Mouse (Mus musculus) thymus, postnatal 14 days (tissue): ENCODE measurements around the gene Brinp1.
"Not testable (repeated sequence)": the region's sequence is repeated elsewhere in the genome, so short reads cannot be mapped to it uniquely, and the experiment has no call there.

Experiments
- DNase-seq: peaks from one replicate; pipeline ENCODE4 v3.0.0; 2021

The Brinp1 gene

DNA sequence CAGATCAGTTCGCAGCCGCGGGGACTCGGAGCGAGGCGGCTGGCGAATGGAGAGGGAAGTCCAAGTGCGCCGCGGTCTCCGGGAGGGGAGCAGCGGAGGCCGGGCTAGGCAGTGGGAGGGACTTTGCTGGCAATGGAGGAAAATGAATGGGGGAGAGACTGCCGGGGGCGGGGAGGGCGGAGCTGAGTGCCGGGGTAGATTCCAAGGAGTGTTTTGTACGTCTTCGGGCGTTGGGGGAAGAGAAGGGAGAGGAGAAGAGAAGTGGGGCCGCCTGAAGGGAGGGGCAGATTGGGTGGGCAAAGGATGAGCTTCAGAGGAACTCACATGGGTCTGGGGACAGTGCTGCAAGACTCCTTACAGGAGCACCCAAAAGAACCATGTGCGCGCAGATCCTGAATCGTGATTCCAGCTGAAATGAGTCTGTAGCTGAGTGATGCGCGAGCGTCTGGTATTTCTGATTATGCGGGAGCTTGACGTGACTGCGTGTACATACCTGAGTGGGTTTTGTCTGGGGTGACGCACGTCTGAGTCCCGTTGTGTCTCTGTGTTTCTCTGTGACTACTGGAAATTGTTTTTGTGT, at the start of gene Brinp1:
TSS of gene Brinp1 (minus strand) at position 76 of the 580 bp plus-strand sequence.
- no peak for DNase-seq

DNA sequence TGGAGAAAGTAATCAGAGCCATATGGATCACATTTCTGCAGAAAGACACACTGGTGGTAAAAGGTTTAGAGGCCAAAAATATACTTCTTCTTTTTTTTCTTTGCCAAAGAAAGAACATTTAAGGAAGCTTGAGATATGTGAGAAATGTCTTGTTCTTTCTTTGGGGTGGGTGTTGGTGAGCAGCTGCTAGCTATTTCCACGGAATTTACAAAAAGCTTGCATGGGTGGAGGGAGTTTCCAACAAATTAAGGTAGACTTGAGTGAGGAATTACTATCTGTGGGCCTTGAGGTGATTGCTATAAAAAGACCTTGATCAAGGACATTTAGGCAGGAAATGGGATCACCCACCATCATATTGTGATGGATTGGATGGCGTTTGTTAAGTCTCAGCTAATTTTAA, 3.1 kb upstream of the Brinp1 start:
- no peak for DNase-seq

DNA sequence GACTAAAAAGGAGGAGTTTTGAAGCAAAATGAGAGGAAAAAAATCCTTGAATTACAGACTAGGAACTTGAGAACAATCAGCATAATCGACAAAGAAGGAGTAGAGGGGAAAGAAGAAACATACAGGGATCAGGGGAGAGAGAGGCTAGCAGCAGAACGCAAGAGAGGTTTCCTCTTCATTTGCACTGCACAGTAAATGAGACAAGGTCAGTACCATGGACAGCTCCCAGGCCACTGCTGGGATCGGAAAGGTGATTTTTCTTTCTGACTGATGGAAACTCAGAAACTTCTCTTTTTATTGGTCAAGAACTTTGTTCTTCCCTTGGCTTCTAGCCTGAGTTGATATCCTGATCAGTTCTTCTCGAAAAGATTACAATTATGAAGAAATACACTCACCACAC, 1.4 kb upstream of the Brinp1 start:
- DNase-seq: no peak

DNA sequence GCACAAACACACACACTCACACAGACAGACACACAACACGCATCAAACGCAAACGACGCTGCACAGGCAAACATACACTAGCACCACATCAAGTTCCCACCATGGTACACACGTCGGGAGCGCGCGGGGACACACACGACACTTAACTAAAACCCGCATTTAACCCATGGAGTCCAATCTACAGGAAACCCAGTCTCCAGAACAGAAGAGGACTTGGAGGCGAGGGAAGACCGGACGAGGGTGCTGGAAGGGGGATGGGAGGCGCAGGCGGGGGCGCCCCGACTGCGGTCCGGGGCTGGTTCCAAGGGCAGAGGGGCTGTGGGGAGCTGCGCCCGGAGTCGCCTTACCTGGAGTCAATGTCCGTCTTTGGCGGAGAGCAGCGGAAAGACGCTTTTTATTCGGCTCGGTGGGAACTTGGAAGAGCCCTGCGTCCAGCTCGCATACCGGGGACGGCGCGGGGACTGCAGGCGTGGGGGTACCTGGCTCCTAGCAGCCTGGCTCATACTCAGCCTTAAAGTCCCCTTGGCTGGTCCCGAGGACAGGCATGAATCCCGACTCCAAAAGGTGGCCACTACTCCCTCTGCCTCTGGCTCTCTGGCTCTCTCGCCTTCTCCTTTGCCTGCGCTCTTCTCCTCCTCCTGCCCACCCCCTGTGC, 403 bp downstream of the Brinp1 start:
- DNase-seq: no peak

DNA sequence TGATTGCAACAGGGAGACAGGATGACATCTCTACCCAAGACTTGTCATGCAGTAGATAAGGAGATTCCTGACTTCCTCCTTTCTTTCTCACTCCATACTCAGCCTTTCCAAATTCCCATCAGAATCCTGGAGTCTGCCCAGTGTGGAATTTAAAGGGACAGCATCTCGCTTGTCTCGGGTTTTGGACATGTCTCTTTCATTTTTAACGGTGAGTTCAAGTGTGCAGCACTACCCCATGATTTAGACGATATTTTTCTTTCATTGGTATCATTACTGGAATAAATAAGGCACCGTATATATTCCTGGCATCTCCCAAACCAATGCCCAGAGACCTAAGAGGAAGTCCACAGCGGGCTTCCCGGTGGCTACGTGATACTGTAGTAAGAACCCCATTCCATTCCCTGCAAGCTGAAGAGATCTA, 1.1 kb downstream of the Brinp1 start:
- no peak for DNase-seq

DNA sequence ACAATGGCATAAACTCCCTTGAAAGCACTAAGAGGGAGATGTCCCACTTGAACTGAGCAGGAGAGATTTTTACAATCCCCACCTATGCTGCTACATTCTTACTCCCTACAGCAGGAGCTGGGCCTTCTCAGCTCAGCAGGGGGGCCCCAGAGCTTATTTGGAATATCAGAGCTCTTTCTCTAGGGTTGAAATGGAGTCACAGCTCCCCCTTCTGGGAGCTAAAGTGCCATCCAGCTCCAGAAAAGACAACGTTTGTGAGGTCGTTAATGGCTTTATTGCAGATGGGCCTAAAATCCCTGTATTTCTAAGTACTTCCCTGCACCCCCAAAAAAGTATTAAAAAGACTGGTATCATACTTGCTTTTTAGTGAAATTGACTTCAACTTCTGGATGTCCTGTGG, 3.6 kb downstream of the Brinp1 start:
- no peak for DNase-seq

DNA sequence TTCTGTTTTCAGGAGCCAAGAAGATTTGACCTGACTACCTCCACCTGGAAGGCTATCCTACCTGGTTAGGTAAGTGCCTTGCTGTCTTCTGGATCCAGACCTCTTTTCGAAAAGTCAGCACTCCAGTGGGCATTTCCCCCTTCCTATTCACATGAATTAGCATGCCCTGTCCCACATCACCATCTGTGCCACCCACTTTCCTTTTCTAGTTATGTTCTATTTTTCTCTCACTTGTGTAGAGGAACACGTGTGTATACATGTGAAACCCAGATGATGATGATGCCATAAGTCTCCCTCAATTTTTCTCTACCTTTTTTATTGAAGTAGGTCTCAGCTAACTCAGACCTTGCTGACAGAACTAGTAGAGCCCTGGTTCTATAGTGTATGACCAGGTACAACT, 11.3 kb downstream of the Brinp1 start:
- DNase-seq: no peak

DNA sequence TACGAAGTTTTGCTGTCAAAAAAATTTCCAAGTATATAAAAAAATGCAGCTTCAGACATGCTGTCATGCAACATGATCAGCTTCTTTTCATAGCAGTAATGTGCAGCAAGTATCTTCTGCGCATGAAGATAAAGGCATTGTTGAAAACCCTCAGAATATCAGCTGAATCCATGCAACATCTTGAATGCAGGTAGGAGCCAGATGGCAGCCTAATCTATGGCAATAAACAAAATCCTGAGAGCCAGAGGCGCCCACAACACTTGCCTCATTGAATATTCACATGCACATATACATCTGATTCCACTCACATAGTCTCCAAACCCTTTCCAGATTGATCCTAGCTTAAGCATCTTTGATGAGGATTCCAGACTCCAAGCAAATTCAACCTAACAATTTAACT, 24.2 kb downstream of the Brinp1 start:
- no peak for DNase-seq

DNA sequence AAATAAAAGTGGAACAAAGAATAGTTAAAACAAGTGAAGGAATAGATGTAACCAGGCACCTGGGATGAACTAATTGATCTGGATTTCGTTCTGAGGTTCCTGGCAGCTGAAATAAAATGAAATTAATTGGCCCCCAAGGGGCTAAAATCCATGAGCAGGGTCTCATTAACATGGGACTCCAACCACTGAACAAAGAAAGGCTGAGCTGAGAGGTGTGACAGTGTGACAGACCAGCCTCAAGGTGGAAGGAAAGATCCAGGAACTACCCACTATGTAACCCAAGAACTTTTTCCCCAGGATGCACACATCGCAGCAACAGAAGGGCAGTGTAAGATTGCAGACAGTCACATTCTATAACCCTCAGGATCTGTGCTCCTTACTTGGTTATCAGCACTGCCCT, 28.1 kb downstream of the Brinp1 start:
- DNase-seq: no peak

DNA sequence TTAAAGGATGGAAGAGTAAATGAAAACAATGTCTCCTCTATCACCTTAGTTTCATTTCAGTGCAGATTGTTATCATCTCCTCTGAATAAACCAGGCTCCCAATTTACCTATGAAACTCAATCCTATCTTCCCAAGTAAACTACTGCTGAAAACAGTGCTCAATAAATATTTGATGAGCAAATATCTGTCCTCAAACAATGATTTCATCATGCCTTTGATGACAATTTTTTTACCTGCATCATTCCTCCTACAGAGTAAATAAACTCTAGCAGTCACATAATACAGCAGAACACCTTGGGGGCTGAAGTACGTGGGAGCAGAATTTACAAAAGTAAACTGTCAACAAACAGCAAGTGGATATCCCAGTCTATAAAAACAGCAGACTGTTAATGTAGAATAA, 31.3 kb downstream of the Brinp1 start:
- no peak for DNase-seq

DNA sequence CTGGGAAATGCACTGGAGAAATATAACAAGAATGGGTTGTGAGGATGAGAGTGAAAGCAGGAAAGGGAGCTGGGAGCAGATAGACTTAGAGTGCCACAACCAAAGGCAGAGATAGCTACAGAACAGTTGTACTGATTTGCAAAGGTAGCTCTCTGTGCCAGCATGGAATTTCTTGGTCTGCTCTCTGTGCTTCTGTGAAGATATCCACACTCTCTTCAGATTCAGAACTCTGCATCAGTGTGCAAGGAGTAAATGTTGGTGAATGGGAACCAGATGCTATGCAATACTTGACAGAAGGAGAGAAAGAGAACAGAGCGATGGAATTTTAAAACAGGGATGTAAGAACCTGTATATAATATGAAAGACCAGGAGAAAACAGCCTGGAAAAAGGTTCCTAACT, 31.7 kb downstream of the Brinp1 start:
- DNase-seq: no peak

DNA sequence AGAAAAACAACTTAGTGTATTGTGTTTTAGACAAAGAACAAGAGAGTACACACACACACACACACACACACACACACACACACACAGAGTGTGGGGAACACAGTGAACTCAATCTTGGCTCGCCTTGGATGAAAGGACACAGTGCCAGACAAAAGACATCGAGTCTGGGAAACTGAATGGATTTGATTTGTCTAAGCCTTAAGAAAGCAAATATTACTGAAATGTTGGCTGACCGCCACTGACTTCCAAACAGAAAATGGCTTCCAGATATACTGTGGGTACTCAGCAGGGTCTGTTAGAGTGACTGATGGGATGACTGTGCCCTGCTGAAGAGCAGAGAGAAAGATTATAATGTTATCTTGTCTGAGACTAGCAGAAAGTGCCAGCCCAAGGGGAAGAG, 34.1 kb downstream of the Brinp1 start:
- DNase-seq: no peak

DNA sequence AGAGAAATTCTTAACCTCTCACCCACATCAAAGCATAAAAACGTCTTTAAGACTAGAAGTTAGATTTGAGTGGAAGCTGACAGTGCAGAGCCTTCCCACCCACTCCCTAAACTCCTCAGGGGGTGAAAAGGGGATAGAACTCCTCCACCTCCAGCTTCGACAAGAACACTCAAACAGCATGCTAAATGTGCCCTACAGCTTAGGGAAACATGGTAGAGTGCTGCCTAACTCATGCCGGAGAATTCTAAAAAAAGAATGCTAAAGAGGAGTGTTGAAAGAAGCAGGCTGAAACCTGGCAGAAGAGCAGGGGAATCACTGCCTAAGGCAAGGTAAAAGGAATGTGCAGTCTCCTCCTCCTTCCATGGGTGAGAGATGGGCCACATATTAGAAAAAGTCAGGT, 43.3 kb downstream of the Brinp1 start:
- DNase-seq: no peak

DNA sequence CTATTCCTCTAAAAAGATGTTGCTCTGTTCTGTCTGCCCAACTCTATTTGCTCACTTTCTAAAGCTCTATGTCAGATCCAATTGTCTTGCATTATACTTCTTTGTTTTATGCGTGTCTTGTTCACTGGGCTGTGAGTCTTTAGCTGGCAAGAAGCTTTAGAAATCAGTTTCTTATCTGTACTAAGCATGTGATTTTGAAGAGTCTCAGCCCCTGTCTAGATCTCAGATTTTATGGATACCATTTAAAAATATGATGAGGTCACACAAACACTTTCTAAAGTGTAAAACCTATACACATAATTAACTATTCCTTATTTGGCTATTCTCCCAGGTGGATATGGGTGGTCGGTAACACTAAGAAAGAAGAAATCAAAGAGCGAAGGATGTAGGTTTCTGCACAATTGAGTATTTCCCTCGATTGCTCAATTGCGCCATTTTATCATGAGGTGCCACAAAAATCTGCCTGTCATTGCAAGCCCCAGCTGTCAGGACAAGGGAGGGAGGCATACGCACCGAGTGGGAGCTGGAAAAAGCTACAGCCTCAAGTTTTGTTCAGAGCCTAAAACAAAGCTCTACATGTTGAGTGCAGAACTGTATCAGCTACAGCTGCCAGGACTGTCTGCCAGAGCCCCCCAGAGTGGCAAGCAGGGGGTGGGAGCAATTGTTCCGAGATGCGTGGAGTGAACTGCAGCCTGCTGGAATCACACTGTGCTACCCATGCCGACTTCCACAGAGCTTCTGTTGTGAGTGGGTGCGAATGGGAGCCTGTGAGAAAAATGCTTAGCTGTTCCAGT, 47.6 kb downstream of the Brinp1 start:
- no peak for DNase-seq

DNA sequence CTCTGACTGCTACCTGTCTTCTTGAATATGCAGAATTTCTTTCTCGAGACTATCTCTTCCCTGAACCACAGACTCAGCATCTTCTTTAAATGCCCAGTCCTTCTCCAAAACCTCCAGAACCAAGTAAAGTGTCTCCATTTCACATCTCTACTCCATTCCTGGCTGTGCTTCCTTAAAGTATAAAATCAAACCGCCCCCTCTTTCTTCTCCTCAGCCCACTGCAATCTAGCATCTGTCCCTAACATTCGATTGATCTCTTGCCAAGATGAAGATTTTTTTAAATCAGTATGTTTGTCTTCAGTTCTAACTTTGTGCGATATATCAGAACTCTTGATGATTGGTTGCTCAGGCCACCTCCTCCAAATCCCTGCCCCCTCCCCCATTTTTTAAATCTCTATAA, 63.7 kb downstream of the Brinp1 start:
- no peak for DNase-seq

DNA sequence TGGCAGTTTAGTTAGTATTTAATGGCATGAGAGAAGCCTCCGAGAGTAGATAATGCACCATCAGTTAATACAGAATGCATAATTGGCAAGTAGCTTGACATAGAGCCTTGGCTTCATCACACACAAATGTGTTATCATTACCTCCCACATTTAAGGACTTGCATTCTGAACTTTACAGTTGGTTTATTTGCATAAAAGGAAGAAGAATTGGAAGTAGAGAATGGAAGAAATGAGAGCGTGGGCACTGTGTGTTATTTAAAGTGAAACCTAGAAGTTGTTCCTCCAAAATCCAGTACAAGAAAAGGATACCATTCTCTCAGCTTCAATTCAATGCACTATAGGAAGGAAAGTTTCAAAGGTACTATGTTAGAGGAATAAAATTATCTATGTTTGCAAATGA, 67.9 kb downstream of the Brinp1 start:
- no peak for DNase-seq

DNA sequence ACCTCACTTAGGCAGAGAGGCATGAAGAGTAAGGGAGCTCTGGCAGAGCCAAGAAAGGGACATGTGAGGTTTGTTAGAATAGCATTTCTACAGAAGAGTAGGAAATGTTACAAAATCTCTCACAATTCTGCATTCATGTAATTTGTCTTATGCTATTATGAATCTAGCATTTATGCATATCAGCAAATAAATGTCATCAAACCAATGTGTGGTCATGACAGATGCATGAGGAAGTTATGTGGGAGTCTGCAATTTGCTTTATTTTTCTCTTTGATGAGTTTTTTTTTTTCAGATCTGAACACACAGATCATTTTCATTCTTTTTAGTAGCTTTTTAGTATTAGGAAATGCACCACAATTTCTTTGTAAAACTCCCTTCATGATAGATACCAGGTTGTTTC, 82.2 kb downstream of the Brinp1 start:
- no peak for DNase-seq

DNA sequence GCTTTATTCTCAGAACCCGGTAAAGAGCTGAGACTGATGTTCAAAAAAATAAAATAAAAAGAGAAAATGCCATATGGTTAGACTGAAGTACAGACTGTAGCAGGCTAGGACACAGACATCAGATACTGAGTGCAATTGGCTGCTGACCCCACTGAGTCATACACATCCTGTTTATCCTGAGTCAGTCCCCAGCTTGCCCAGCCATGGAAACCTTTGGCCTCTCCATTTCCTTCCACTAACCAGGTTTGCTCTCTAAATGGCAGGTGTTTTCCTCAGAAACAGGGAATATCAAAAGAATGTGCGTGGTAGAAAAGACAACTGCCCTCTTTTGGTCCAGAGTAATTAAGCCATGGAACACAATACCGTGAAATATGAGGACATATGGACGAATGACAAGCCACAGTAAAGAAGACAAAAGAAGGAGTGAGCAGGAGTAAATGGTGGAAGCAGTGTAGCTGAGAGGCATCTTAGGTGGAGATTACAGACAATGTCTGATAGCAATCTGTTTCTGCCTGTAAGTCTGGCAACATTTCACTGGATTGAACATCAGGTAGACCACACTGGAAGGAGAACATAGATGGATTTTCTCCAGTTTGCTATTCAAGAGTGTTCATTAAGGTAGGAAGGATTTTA, 88.9 kb downstream of the Brinp1 start:
- no peak for DNase-seq

DNA sequence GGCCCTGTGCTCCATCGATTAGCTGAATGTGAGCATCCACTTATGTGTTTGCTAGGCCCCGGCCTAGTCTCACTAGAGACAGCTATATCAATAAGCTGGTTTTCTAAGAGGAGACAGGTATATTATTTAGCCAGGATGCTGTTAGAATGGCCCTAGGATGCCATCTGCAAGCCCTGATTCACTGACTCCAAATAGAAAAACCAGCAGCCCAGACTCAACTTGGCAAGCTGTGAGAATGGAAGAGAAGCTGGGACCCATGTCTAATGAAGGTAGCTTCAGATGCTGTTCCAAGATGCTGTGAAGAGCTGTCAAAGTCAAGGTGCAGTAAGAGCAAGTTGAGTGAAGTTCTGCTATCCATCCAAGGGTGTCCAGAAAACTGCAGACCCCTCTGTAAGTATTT, 89.5 kb downstream of the Brinp1 start:
- DNase-seq: no peak

DNA sequence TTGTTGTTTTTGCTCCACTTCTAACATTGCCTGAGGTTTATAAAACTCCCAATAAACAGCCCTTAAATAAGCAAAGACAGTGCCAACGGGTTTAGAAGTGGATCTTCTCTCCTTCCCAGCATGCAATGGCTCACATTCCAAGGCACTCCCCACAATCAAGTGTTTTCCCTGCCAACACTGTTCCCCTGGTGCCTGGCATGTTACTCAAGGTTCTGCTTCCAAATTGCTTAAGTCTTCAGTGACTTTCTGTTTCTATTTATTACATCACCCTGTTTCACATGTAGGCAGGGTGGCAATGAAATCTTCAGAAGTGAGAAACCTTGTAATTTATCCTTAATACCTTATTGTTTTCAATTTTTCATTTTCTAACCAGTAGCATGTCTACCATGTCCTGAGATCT, 97.3 kb downstream of the Brinp1 start:
- DNase-seq: no peak

DNA sequence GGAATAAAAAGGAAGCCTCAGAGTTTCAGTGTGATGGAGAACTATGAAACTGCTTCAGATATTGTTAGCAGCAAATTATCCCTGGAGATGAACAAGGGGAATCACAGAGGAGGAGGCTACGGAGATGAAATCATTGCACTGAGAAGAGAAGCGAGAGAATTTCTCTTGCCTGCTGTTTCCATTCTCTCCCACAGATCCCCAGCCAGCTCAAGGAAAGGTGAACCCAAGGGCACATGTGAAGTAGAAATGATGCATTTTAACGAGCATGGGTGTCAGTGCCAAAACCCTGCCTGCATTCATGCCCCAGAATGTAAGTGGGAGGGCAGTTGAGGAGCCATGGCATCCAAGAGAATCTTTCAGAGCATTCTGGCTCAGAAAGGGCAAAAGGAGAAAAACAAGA, 104.5 kb downstream of the Brinp1 start:
- no peak for DNase-seq

DNA sequence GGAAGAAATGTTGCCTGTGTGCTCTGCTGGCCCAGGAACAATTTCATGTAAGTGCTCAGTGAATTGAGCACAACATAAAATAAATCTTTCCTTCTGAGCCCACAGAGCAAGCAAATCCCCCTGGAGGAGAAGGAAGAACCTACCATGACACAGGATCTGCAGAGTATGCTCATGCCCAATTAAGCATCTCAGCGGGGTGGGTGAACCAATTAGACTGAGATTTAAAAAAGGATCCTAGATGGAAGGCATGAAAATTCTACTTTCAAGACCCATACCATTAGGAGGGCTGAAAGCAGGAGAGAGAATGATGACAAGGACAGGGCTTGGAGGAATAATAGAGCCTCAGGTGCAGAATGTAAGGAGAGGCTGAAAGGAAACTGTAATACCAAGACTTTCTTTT, 107.2 kb downstream of the Brinp1 start:
- no peak for DNase-seq

DNA sequence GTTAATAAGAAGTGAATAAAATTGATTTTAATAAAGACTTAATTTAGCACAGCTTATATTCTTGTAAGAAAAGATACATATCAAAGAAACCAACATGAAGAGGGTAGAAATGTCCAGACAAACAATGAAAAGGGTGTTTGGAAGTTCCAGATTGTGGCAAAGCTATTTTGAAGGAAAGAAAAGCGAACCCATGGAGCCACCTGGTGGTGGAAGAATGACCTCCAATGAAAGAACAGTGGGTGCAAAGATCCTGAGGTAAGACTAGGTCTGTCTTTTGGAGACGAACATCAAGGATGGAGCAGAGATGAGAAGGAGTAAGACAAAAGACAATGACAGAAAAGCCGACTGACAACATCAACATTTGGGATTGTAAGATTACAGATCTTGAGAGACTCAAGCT, 108.2 kb downstream of the Brinp1 start:
- DNase-seq: no peak

DNA sequence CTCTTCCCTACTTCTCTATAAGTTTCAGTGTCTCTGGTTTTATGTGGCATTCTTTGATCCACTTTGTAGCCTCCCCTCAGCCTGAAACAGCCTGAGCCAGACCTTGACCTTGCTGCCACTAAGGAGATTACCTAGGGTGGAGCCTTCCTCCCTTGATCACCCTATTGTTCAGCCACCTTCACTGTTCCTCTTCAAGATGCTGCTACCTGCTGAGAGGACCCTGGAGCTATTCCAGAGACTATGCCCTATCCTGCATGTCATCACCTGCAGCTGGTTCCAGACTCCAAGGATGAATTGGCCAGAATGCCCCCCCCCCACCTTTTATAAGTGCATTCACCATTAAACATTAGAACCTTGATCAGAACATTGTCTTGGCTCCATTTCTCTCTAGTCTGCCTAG, 140.2 kb downstream of the Brinp1 start:
- not testable (repeated sequence) for DNase-seq
